Mouse (Mus musculus) Muller cell, postnatal 12 days (primary cell): ENCODE data around the gene Calm5.
"Not testable (repeated sequence)": the region's sequence is repeated elsewhere in the genome, so short reads cannot be mapped to it uniquely, and the experiment has no call there.

Source experiments
- DNase-seq: peaks from one replicate; pipeline ENCODE4 v3.0.0-alpha.2; 2015; ENCODE audit errors: inconsistent ontology term

Gene Calm5

DNA sequence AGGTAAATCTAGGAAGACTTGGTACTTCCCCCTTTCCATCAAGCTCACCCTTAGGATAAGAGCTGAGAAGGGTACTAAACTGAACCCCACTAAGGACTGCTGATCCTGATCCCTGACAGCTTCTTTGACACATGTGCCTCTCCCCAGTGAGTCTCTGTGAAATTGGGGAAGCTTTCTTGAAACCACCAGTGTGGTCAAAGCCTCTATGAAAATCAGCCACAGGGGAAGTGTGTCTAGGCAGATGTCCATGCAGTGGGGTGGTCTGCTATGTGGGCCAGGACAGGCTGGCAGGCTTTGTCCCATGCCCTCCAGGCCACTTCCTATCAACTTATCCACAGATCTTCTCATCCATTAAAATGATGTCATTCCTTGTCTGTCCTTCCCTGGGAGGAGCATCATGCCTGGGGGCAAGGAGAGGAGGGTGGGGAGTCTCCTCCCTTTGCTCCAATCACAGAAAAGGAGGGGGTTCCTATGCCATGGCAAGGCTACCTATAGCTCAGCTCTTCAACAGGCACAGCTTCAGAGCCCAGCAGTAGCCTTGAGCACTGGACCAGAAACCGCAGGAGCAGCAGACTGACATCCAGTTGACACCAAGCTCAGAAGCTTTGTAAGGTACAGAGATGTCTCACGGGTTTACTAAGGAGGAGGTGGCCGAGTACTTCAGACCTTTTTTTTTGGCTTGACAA is at the start of gene Calm5:
Gene Calm5 (plus strand): TSS at position 526 of the 686 bp plus-strand sequence.
- not testable (repeated sequence) for DNase-seq

DNA sequence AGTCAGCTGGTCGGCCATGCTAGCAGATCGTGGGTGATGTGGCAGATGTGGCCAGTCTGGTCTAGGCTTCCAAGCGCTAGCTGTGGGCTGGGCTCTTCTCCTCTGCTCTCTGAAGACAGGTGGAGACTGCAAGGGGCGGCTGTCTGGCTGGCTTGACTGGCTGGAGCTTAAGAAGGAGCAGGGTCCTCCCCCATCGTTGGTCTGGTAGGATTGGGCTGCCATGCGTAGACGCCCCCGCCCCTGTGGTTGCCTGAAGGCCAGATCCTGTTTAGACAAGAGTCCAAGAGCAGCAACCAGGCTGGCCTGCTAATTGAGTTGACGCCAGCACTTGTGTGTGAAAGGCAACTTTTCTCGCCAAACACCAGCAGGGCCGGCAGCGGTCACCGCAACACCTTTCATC is 49.8 kb upstream of the Calm5 start, which contains the start of gene Calml3:
Gene Calml3 (minus strand): TSS at position 131 of the 400 bp plus-strand sequence.
- no peak for DNase-seq

DNA sequence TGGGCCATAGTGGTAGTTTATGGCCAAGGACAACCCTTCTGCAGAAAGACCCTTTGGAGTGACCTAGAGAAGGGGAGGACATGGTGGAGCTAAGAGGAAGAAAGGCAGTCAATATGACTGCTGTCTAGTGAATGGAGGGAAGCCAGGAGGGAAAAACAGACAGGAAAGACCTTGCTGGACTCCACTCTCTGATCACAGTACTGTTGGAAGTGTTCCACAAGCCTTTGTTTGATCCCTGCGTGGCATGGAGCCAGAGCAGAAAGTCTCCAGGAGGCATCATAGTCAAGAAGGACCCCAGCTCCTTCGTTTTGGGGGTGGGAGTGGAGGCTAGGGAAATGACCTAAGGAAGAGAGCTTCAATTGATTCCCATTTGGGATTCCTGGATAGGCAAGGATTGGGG is 48.8 kb upstream of the Calm5 start:
- DNase-seq = no peak

DNA sequence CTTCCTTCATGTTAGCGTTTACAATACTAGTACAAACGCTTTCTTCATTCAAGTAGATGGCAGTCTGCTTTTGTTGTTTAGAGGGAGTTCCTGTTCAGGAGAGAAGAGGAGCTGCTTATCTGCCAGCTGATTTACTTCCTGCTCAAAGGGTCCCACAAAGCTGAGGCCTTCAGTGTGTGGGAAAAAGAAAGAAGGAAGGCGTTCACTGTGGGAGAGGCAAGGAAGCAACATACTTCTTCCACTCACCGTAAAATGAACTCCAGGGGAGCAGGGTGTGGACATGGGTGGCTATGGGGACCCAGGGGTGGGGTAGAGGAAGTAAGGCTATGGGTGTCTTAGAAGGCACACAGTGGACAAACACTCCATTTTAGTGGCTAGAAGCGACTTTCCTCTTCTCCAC is 48.3 kb upstream of the Calm5 start:
- no peak for DNase-seq

DNA sequence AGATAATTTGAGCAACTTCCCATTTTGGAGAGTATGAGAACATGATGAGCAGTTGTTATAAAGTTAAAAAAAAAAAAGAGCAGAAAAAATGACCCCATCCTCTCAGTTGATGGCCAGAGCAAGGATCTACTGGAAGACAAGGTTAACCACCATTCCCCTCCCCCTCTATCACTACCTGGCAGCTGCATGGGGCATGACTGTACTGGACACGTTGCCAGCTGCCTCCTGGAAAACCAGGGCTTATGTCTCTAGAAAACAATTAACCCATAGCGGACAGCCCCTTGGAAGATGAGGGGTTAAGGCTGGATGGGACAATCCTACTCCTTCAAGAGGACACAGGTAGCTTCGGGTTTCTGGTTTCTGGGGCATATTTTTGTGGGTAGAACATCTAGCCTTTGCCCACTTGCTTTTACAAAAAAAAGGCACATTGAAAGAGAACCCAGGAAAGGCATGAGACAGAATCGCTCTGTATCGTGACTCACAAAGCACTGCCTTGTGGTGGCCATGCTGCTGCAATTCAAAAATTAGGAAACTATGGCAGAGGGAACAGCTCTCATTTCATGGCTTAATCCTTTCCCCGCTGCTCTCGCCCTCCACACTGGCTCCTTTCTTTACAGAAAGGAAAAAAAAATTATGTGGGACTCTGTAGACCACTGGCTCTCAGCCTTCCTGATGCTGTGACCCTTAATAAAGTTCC is 46.7 kb upstream of the Calm5 start:
- DNase-seq = peak; percentile 31

DNA sequence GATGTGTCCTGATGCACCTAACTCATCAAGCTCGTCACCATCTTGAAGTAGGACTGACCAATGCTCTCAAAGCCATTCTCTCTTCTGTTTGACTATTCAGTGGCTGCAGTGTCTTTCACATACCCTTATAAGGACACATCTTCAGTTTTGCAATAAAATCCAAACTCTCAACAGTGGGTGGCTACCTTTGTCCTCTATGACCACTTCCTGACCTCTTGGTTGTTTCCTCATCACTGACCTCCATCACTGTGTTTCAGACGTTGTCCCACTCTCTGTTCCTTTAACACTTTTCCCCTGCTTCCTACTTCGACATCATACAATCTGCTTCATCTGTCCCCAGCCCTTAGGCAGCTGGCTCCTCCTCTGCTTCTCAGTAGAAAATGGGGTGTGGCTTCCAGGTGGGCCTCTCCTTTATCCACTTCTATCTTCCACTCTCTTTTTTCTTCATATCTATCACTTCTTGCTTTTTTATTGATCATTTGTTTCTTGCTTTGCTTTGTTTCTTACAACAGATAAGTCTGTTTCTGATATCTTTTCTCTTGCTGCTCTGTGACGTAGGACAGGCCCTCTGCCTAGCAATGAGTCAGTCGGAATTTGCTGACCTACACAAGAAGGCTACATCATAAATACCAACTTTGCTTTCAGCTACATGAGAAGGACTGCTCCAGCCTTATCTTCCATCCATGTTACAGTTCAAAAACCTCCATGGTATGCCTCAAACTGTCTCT is 35.8 kb upstream of the Calm5 start:
- DNase-seq = no peak

DNA sequence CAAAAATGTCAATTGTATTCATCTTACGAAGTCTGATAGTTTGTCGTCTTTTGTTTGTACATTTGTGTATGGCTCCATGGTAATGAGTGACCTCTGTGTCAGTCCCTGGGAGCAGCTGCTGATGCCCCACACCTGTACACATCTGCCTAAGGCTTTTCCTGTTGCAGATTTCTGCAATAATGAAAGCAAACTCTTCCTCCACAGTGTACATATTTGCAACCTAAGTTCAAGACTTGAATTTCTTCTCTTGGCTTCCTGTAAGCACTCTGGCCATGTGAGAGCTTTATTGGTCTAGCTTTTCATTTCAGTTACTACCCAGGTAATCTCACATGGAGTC is 35.3 kb upstream of the Calm5 start:
- no peak for DNase-seq

DNA sequence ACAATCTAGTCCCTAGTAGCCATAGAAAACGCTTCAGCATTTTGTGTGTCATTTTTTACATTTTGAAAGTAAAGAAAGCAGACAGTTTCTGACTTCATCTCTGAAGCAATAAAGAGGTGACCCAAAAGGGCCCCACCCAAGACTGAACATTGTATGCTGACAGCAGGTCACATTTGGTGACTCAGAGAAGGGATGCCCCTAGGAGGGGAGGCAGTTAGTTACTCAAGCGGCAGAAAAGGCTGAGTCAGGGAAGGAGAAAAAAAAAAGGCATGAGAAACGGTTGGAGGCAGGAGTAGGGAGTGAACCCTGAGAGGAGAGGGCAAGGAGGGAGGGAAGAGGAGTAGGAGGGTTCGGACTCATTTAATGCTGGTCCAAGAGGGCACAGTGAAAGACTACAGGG is 31.9 kb upstream of the Calm5 start:
- peak; percentile 46 for DNase-seq

DNA sequence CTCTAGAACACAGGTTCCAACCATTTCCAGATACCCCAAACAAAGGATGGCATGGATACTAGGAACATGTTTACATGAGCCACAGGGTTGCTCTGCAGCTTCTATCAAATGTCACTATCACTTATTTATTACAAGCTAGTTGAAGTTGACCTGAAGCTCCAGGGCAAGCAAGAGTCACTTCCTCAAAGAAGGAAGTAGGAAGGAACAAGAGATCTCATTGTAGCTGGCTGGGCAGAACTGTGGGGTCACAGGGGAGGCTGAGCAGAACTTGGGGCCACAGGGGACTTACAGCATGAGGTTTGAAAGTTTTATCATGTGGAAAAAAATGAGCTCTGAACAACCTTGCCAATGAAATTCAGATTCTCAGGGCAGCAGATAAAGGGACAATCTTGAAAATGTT is 28.2 kb upstream of the Calm5 start:
- no peak for DNase-seq

DNA sequence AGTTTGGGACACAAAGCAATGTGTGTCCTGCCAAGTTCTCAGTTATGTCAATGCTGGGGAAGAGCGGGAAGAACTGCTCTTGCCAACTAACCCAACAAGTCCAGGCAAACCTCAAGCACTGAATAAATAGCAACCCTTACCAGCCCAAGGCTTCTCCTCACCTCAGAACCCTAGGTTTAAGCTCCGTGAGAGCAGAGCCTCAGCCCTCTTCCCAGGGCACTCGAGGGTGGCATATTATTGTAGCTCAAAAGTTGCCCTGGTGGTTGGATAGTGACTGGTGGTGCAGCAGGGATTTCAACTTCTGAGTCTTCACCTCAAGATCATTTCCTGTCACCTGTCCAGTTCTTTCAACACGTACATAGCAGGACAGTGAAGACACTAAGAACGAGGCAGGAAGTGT is 22.4 kb upstream of the Calm5 start:
- no peak for DNase-seq

DNA sequence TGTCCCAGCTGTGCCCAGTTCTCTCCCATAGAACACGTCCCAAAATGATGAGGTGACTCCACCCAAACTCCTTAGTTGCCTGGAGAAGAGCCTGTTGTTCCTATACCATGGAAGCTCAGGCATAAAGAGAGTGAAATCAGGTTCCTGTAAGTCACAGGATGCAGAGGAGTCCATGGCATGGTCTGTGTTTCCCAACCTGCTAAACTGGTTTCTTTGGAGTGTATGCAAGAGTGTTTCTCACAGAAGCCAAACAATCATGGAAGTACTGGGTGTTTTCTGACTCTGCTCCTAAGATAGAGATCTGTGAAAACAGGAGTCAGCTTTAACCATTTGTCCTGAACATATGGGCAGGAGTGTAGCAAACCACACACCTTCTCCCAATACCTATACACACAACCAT is 22.0 kb upstream of the Calm5 start:
- no peak for DNase-seq

DNA sequence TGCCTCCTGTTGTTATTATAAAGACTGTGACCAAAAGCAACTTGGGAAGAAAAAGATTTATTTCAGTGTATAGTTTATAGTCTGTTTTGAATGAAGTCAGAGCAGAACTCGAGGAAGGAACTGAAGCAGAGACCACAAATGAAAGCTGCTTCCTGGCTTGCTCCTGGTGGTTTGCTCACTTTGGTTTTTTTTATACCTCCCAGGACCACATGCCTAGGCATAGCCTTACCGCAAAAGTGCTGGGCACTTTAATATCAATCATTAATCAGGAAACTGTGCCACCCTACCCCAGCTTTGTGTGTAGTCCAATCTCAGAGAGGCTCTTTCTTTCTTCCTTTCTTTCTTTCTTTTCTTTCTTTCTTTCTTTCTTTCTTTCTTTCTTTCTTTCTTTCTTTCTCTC is 21.5 kb upstream of the Calm5 start:
- no peak for DNase-seq

DNA sequence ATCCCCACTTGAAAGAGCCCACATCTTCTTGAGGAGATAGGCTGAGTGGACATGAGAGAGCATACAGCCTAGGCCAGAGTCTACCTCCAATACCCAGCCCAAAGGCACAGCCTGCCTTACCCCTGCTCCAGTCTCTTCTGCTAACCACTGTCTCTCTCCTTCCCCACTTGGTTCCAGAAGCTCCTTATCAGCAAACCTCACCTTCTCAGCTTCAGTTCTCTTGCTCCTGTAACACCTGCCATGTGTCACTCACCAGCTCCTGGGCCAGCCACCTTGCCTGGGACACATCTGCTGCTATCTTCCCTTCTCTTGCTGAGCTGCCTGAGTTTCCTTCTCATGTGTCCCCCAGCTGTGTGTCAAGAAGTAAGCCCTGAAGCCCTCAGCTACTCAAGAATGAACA is 20.3 kb upstream of the Calm5 start:
- DNase-seq = not testable (repeated sequence)

DNA sequence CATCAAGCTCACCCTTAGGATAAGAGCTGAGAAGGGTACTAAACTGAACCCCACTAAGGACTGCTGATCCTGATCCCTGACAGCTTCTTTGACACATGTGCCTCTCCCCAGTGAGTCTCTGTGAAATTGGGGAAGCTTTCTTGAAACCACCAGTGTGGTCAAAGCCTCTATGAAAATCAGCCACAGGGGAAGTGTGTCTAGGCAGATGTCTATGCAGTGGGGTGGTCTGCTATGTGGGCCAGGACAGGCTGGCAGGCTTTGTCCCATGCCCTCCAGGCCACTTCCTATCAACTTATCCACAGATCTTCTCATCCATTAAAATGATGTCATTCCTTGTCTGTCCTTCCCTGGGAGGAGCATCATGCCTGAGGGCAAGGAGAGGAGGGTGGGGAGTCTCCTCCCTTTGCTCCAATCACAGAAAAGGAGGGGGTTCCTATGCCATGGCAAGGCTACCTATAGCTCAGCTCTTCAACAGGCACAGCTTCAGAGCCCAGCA is 16.6 kb upstream of the Calm5 start, which contains the start of gene Calm4:
Gene Calm4 (plus strand): TSS at position 446 of the 496 bp plus-strand sequence.
- DNase-seq = not testable (repeated sequence)

DNA sequence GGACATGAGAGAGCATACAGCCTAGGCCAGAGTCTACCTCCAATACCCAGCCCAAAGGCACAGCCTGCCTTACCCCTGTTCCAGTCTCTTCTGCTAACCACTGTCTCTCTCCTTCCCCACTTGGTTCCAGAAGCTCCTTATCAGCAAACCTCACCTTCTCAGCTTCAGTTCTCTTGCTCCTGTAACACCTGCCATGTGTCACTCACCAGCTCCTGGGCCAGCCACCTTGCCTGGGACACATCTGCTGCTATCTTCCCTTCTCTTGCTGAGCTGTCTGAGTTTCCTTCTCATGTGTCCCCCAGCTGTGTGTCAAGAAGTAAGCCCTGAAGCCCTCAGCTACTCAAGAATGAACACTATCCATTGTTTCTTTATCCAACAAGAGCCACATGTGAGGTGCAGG is 13.3 kb upstream of the Calm5 start:
- DNase-seq = not testable (repeated sequence)

DNA sequence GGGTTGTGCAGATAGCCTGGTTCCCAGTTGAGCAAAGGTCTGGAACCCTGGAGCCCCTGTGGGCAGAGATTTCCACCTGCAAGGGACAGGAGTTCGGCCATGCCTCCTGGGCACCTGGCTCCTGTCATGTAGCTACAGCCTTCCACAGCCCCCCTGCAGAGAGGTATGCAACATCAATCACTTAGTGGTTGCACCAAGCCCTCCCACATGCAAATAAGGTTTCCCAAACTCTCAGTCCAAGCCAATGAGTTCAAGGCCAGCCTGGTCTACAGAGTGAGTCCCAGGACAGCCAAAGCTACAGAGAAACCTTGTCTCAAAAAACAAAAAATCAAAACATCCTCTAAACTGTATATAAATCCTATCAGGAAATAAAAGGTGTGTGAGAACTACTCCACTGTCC is 3.6 kb upstream of the Calm5 start:
- no peak for DNase-seq

DNA sequence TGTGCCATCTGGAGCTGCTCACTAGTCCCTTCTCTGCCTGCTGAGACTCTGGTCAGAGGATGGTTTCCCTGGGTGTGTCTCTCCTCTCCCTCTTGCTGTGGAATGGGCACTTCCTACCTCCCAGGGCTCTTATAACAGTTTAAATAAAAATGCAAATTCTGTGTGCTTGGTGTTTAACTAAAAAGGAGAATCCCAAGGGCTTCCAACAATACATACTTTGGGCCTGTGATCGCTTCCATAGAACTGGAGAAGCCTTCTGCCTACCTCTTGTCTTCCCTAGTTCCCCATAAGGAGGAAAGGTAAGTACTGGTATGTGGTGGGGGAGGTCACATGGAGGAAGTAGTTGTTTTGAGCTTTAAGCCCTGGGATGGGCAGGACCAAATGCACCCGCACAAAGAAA is 883 bp downstream of the Calm5 start:
- DNase-seq = no peak

DNA sequence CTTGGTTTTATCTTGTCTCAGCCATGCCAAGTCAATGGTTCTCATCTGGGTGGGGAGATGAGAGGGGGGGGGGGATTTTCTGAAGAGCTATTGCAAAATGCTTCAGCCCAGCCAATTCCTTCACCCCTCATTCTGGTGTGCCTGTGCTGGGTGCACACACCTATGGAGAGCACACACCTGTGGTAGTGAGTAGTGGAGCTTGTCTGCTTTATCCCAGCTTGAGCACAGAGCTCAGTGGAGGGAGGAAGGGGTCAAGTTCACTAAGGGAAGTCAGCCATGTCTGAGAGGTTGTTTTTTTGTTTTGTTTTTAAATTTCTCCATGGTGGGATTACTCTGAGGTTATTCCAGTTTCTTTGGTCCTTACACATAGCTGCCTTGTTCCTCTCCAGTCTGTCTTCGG is 2.3 kb downstream of the Calm5 start:
- no peak for DNase-seq

DNA sequence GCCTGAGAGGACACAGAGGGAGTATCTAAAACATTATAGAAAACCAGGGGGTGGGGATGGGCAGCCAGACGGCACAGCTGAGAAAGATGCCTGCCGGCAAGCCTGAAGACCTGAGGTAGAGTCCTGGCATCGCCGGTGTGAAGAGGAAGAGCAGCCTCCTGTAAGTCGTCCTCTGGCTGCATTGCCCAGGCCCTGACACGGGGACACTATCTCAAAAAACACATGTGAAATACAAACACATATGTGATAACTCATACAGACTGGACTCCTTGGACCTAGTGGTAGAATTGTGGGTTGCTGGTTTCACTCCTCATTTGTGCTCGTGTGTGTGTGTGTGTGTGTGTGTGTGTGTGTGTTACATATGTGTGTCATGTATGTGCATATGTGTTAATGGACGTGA is 7.3 kb downstream of the Calm5 start:
- DNase-seq = no peak

DNA sequence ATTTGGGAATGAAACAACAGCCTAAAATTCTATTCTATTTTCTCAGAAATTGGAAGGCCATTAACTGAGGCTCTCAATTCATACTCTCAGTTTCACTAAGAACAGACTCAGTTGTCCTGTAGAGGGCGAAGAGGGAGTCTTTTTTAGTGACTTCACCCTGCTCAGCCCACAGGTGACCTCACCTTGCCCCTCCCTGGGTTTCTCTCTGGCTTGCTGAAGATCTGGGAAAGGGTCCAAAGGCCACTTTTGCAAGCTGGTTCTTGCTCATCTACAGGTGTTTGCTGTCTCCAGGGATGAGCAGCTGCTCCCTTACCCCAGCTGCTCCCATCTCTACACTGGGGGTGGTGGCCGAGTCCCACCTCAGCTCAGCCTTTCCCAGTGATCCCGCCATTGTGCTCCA is 8.4 kb downstream of the Calm5 start:
- no peak for DNase-seq

DNA sequence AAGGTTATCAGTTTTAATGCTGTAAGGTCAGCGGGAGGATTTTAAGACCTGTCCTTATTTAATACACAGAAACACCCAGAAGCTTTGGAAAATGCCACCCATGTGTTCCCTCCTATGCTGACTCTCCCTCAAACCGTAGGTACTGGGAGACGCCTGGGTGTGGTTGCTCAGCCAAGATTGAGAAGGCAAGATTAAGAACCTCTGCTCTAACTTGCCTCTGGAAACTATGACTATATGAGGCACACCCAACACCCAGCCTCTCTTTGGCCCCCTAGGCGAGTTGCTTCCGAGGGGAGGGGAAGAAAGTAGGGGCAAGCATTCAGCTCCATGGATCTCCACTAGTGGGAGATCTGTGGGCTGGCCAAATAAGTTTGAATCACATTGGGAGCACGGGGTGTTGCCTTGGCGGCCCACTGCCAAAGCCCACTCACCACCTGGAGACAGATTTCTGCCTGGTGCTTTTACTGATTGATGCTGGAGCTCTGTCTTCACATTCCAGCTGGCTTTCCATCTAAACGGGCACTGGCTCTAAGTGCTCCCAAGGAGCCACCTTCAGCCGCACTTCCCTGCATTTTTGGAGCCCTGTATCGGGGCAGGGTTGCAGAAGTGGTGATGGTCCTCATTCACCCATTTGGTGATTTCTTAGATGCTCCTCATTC is 9.1 kb downstream of the Calm5 start:
- DNase-seq = no peak
